Comparison of ENCODE assay signal across 22 mouse cellular contexts in the genomic region with DNA sequence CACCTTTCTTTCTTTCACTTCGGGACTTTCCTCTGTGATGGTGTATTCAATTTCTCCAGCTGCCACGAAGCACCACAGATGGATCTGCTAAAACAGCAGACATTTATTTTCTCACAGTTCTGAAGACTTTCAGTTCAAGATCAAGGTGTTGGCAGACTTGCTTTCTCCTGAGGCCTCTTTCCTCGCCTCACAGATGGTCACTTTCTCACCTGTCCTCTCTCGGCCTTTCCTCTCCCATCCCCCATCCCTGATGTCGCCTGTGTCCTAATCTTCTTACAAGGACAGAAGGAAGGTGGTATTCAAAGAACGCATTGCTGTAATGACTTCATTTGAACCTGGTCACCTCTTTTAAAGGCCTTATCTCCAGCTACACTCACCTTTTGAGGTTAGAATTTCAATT. TPM values are rescaled to one million over a fixed set of nuclear protein-coding genes. Genes with fewer than 3 reads are reported as not detected.
DNase-seq lines count a peak whose midpoint lies in the region; ATAC-seq lines count a peak whose summit lies in the region.
"Had no signal": no experiment of that assay in that cellular context is flagged by ENCODE, and none has a peak within 500 bp of the region (broad histone marks: within the 10 kb centered on the region; RNA-seq: fewer than 3 reads in every experiment).

No protein-coding gene starts in this region.

- H3K27me3 ChIP-seq in forebrain, embryonic 12.5 days: no peaks in the 10 kb centered on the region
- H3K27me3 ChIP-seq: CH12.LX; embryonic facial prominence, embryonic 15.5 days; forebrain, embryonic 15.5 days; heart, embryonic 13.5 days; hindbrain, embryonic 12.5 days had no signal

- H3K36me3 ChIP-seq in forebrain, embryonic 12.5 days (replicated peaks): no peaks in the 10 kb centered on the region
- H3K36me3 ChIP-seq: embryonic facial prominence, embryonic 15.5 days; forebrain, embryonic 10.5 days; forebrain, embryonic 15.5 days; heart, embryonic 13.5 days; hindbrain, embryonic 12.5 days had no signal

- no peak for DNase-seq in frontal cortex, postnatal 14 days (ENCODE audit: low spot score in 2 of 2)
- DNase-seq in cerebellum, adult 9-10 months: peak; percentile 48
- DNase-seq in cerebellum, postnatal 25 days: peak; percentile 30 to 62
- no peak for DNase-seq in kidney, adult 8-10 months
- DNase-seq: adrenal gland, postnatal 14 days; gastrocnemius, postnatal 14 days; heart, postnatal 4 days; kidney, adult 9 months had no signal

- H3K9me3 ChIP-seq in forebrain, embryonic 12.5 days: no peaks in the 10 kb centered on the region
- H3K9me3 ChIP-seq: embryonic facial prominence, embryonic 15.5 days; forebrain, embryonic 10.5 days; forebrain, embryonic 15.5 days; heart, embryonic 13.5 days; hindbrain, embryonic 12.5 days had no signal

- H3K4me1 ChIP-seq in forebrain, embryonic 12.5 days: no peaks in the 10 kb centered on the region
- H3K4me1 ChIP-seq: embryonic facial prominence, embryonic 15.5 days; forebrain, embryonic 10.5 days; forebrain, embryonic 15.5 days; heart, embryonic 13.5 days; hindbrain, embryonic 12.5 days had no signal

- H3K4me2 ChIP-seq in forebrain, embryonic 12.5 days: no peak overlapping the region
- H3K4me2 ChIP-seq: embryonic facial prominence, embryonic 15.5 days; forebrain, embryonic 15.5 days; heart, embryonic 13.5 days; hindbrain, embryonic 12.5 days had no signal

- H3K9ac ChIP-seq in forebrain, embryonic 12.5 days: no peak overlapping the region
- H3K9ac ChIP-seq: embryonic facial prominence, embryonic 15.5 days; forebrain, embryonic 15.5 days; heart, embryonic 13.5 days; hindbrain, embryonic 12.5 days had no signal

- ATAC-seq in frontal cortex, adult (ENCODE audit: low TSS enrichment): peak; percentile 20; the same call in 1 of the 2 replicates
- ATAC-seq in forebrain, embryonic 12.5 days (ENCODE audit: low FRiP score): no peak
- ATAC-seq: activated CD4-positive, CD25-positive, alpha-beta regulatory T cell, adult 4 months; forebrain, embryonic 15.5 days; hindbrain, embryonic 16.5 days; inflammation-experienced regulatory T-cells, adult 6 months; intestine, postnatal 0 days; Patski had no signal

- no peak overlapping the region for H3K4me3 ChIP-seq in forebrain, embryonic 12.5 days (replicated peaks)
- H3K4me3 ChIP-seq: embryonic facial prominence, embryonic 15.5 days; erythroblast, embryonic 14.5 days; forebrain, embryonic 10.5 days; forebrain, embryonic 15.5 days; heart, embryonic 13.5 days; hindbrain, embryonic 12.5 days had no signal

- no peak overlapping the region for H3K27ac ChIP-seq in forebrain, embryonic 12.5 days
- H3K27ac ChIP-seq: embryonic facial prominence, embryonic 15.5 days; forebrain, embryonic 10.5 days; forebrain, embryonic 15.5 days; heart, embryonic 13.5 days; hindbrain, embryonic 12.5 days had no signal

- WGBS in forebrain, embryonic 12.5 days: 70% methylated on average over 6 of the region's 6 CpGs

RNA-seq across cellular contexts. Expression of a gene that starts 39.1 kb away (rescaled TPM):
- polyA plus RNA-seq in forebrain, embryonic 12.5 days (2016; fragmentation: Nextera tagmentation; extraction: Ambion mirVana): 4.1 and 4.8 TPM in 2 replicates
- polyA plus RNA-seq: erythroblast, embryonic 14.5 days; Patski had no signal

Comparison
In these comparisons a context has a peak if more than half of its experiments do, and no peak if none do; other contexts are left out.
1. DNase-seq: peak in cerebellum, adult 9-10 months (single experiment) and cerebellum, postnatal 25 days (2 of 2); none in frontal cortex, postnatal 14 days (0 of 2) and kidney, adult 8-10 months (0 of 2).